Mouse (Mus musculus) heart, adult 11 months (tissue): ENCODE measurements around the gene Nudt1.

Experiments
- DNase-seq: peaks from one replicate; pipeline ENCODE4 v3.0.0; 2022

Gene Nudt1

DNA sequence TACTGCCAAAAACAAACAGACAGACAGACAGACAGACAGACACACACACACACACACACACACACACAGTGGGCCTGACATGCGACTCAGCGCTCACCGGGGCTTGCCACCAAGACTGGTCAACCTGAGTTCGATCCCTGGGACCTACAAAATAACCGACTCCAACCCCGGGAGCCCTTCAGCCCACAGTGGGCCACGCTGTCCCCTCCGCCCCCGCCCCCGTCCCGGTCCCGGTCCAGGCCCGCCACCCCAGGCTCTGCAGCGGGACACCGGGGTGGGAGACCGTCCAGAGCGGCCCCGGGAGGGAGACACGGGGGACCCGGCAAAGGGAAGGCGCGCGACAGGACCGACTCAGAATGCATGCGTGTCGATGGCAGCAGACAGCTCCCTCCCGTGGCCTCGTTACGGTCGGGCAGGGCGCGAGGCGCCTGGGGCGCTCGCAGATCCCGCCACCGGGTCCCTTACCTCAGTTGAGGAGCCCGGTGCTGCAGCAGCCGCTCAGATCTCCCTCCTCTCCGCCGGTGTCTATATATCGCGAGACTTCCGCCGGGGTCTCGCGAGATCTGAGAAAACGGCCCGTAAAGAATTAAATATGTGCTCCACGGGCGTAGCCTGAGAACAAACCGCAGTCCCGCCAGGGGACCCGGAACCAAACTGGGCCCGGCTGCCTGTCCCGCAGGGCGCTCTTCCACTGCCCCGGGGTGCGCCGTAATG lies at the start of gene Nudt1, which contains the start of gene Mad1l1:
Gene Nudt1, plus strand, starts transcription at position 615 of the 714 bp plus-strand sequence.
Gene Mad1l1, minus strand, starts transcription at position 511 of the 714 bp plus-strand sequence.
- DNase-seq = peak; percentile 99

DNA sequence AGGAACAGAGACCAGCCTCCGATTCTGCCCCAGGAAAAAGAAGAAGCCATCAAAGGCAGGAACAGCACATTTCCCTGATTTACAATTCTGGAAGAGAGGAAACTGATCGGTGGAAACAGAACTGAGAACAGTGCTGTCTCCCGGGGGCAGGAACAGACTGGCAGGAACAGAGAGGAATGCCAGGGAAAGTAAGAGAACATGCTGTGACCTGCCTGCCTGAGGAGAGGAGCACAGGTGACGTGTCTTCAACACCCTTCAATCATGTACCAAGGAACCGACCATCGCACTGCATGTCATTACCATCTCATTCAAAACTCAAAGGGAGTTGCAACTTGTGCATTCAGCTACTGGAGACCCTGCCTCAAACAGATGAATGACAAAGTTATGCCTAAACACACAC lies 44.7 kb upstream of the Nudt1 start:
- DNase-seq = no peak

DNA sequence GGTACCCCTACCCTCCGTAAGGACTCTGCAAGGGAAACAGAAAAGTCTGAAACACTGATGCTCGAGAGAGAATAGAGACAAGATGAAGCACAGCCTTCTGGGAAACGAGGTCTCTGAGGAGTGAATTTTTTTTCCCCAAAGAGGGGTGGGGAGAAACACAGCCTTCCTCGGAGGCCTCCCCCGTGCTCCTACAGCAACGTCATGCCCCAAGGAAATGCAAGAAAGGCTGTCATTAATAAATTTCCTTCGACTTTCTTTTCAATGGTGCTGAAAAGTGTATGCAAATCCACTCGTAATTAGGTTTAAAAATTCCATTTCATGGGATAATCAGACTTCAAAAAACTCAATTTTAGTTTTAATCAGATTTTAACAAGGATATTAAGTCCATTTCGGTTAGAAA lies 41.3 kb upstream of the Nudt1 start:
- DNase-seq = no peak

DNA sequence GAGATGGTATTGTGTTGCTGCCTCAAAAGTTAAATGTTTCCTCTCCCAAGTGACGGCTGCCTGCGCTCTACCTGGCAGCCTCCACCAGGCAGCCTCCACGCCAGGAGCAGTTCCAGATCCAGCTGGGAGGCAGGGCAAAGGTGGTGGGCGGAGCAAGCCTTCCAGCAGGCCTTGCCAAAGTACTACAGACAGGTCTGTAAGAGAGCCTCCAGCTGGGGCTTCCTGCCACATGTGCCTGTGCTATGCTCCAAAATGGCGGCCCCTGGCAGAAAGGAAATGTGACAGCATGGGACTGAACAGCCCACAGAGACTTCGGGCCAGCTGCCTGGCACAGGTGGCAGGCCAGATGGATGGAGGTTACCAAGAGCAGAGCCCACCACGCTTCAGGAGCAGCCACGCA lies 39.1 kb upstream of the Nudt1 start:
- no peak for DNase-seq

DNA sequence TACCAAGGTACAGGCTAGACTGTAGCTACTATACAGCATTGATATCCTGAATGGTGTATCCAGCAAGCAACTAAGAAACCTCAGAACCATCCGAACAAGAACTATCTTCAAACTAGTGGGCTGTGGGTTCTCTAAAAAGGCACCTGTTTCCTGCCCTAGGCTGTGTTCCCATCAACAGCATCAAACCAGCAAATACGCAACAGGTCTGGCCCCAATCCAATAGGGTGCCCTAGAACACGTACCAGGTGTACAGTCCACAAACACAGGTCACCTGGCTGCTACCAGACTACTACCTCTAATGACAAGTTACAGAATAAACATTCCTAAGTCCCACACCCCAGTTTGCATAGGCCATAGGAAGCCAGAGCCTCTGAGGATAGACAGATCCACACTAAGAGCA lies 38.6 kb upstream of the Nudt1 start:
- DNase-seq = no peak

DNA sequence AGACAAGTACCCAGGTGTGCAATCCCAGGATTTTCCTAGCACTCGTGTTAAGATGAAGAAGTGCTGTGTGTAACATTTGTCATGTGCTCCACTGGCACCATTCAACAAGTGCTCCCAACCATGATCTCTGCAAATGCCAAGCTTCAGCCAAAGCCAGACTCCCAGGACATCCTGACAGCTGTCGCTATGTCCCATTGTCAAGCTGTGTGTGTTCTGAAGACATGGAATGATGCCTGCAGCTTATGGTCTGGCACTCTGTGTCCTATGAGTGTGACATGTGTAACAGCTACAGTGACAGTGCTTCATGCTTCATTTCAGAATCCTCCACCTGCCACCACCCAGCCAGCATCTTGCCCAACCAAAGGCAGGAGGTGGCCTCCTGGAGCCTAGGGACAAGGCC lies 37.4 kb upstream of the Nudt1 start:
- no peak for DNase-seq

DNA sequence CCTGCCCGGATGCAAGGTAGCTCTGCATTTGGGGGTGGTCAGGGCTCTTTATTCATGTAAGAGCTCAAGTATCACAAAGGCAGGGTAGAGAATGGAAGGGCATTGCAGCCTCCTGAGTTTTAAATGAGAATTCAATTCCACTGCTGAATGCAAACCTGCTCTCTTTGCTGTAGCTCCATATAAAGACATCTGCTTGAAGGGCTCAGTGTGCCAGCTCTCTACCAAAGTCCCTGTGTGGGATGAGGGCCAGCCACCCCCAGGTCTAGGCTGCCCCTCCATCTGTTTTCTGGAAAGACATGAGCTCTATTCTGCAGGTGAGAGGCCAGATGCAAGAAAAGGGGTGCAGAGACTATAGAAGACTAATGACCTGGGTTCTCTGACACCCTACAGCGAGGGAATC lies 36.7 kb upstream of the Nudt1 start:
- DNase-seq = no peak

DNA sequence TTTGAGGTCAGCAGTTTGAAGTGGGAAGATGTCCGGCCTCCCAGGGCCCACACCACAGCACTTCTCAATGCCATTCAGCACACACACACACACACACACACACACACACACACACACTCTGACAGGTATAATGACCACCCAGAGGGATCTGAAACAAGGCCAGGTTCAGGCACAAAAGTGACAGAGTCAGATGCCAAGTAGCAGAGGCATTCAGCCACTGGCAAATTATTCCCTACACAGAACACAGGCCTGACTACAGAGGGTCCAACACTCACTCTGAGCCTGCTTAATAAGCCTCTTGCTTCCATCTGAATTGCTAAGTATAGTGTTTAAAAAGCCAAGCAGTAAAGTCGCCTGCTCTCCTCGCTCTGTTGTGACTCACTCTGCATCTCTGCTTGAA lies 33.2 kb upstream of the Nudt1 start:
- no peak for DNase-seq

DNA sequence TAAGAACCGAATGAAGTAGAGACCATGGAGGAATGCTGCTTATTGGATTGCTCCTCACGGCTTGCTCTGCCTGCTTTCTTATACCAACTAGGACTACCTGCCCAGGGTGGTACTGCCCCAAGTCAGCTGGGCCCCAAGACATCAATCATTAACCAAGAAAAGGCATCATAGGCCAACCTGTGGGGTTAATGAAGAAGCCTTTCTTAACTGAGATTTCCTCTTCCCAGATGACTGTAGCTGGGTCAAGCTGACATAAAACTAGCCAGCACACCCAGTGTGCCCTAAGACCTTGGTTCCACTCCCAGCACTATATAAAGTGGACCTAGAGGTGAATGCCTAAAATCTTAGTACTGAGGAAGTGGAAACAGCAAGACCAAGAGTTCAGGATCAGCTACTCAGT lies 32.3 kb upstream of the Nudt1 start:
- no peak for DNase-seq

DNA sequence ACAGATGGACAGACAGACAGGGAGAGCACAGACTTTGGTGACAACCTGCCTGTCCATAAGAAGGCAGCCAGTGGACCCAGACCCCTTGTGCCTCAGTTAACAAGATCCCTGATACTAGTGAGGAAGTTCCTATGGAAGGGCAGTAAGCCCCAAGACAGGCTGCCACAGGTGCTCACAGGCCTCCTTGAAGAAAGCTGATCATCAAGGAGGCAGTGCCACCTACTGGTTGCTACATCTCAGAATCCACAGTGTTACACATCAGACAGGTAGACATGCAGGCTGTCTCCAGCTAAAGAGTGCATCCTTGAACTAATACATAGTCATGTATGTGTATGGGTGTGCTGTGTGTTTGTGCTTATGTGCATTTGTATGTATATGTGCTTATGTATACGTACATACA lies 29.3 kb upstream of the Nudt1 start:
- no peak for DNase-seq

DNA sequence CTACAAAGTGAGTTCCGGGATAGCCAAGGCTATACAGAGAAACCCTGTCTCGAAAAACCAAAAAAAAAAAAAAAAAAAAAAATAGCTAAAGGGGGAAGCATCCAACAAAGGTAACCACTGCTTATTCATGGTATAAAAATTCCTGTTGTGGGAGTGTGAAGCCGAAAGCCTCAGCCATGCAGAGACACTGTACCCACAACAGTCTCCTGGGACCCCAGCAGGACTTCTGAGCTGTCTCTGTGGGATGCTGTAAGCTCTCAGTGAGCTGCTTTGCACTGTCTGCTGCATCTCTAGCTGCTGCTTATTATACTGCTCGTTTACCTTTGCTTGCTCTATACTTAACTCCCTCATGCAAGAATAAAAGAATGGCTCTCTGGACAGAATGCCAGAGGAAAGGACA lies 23.2 kb upstream of the Nudt1 start:
- no peak for DNase-seq

DNA sequence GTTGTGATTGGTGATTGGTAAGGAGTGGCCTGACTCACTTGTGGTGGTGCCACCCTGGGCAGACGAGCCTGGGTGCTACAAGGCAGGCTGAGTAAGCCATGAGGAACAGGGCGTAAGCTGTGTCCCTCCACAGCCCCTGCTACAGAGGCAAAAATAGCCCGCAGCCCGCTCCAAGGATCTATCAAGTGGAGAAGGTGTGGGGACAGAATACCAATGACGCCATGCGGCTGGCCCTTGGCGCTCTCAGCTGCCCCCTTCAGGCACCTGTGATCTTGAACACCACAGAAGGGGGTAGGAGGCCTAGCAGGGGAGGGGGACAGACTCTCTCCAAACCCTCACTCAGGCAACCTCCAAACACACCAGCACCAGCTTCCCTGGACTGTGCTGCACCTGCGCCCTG lies 15.4 kb upstream of the Nudt1 start:
- DNase-seq = peak; percentile 94

DNA sequence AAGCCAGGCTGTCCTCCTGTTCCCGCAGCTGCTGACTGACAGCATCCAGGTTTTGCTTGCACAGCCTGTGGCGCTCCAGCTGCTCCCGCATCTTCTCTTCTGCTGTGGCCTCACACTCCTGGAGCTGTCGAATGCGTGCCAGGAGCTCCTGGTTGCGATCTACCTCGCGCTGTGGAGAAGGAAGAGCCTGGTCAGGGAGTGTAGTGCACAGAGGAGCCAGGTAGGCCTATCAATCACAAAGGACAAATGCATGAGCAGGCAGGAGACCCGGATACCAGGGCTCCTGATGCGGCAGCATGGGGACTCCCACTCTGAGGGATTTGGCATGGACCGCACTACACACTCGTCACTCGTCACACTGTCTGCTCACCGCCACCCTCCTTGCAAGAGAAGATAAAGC lies 13.9 kb upstream of the Nudt1 start:
- peak; percentile 92 for DNase-seq

DNA sequence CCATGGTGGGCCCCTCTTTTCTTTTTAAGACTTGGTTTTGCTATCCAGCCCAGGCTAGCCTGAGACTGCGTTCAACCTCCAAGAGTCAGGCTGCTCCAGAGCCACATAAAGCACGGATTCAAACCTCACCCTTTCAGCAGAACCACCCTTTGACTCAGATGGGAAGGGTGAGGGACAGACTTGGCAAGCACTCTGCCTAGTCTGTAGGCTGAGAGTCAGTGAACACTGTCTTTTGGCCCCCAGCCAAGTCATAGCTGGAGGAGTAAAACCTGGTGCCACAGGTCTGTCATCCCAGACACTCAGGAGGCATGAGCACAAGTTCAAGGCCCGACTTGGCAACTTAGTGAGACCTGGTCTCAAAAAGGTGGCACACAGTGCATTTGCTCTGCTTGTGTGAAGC lies 4.7 kb upstream of the Nudt1 start:
- DNase-seq = no peak

DNA sequence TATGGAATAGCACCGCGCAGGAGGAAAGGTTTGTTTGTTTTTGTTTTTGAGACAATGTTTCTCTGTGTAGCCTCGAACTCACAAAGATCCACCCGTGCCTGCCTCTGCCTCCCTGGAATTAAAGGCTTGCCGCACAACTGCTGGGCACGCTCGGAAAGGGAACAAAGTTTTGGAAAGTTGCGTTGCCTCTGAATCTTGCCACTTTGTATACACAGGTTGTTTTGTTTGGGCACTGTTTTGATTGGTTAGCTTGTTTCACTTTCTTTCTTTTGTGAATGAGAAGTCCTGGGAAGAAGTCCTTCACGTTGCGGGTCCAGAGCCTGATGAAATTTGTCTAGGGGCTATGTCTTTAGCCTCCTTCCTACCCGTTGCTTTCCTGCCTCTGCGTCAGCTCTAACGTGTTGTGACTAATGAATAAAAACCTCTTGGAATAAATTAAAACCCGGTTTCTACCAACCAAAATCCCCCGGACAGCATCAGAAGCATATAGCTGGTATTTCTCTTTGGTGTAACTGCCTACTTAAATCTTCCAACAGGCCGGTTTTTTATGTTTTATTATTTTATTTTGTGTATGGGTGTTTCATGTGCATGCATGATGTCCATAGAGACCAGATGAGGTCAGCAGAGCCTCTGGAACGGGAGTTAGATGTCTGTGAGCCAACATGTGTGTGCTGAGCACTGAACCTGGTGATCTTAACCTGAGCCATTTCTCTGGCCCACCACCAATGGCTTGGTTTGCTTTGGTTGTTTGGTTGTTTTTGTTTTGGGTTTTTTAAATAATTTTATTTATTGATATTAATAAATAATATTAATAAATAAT lies 510 bp downstream of the Nudt1 start:
- DNase-seq = no peak

DNA sequence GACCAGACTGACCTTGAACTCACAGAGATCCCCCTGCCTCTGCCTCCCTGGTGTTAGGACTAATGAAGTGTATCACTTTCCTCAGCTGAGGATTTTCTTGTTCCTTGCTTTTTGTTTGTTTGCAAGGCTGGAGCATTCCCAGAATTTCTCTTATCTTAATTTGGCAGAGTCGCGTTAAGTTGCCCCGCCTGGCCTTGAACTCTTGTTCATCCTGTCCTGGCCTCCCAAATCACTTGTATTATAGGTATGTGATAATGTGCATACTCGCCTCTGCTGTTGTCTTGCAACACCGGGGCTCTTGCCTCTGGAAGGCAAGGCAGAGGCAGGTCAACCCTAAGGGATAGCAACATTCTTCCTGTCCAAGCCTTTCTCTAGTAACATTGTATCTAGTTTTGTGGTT lies 2.6 kb downstream of the Nudt1 start:
- DNase-seq = no peak

DNA sequence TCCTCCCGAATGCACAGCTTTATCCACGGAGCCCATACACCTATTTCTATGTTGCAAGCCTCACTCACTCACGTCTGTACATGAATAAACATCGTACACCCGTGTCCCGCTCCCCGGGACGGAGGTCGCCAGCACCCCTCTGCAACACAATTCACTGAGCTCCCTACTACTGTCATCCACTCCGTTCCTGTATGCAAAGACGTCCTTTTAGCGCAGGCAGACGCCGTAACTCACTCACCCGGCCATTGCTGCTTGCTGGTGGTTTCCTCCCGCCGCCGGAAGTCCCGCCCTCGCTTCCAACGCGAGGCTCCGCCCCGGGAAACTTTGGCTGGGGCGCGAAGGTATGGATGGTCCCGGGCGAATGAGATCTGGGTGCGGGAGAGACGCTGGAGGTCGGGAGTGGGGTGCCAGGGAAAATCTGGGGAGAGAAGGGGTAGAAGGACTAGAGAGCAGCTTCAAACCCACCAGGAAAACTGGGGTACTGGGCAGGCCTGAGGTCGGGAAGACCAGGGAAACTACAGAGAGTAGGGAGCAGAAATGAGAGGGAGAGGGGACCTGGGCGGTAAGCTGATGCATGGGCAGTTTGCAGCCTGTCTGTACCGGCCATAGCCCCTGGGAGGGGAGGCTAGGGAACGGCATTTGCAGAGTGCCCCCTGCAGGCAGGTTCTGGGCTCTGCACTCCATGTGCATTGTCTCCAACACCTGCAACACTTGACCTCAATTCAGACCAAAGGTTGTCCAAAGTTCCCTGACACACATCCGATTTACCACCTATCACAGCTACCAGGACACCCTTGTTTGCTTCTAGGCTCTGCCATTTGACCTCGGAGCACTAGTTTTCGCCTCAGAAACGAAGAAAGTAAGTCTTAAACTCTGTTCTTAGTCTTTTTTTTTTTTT lies 10.4 kb downstream of the Nudt1 start, which contains the start of gene Mrm2:
Gene Mrm2, minus strand, starts transcription at position 284 of the 898 bp plus-strand sequence.
- peak; percentile 98 for DNase-seq

DNA sequence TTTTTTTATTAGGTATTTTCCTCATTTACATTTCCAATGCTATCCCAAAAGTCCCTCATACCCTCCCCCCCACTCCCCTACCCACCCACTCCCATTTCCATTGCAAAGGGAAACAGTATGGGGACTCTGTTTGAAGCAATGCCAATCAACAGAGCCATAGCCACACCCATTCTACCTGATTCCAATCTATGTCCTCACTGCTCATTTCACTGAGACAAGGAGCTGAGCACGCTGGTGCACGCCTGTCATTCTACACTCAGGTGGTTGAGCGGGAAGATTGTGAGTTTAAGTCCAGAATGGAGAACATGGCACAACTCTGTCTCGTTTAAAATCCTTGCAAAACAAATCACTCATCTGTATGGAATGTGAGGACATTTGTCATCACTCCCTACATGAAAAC lies 11.1 kb downstream of the Nudt1 start:
- DNase-seq = no peak

DNA sequence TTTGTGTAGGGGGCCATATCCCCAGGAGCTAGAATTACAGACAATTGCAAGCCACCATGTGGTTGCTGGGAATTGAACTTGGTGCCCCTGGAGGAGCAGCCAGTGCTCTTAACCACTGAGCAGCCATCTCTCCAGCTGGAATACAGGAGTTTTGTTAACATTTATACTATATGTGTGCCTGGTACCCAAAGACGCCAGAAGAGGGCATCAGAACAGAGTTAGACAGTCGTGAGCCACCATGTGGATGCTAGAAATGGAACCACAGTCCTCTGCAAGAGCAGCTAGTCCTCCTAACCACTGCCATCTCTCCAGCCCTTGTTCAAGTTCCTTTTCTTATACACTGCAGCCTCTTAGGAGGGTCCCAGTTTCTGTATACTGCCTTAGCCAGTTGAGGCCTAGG lies 12.2 kb downstream of the Nudt1 start:
- DNase-seq = no peak

DNA sequence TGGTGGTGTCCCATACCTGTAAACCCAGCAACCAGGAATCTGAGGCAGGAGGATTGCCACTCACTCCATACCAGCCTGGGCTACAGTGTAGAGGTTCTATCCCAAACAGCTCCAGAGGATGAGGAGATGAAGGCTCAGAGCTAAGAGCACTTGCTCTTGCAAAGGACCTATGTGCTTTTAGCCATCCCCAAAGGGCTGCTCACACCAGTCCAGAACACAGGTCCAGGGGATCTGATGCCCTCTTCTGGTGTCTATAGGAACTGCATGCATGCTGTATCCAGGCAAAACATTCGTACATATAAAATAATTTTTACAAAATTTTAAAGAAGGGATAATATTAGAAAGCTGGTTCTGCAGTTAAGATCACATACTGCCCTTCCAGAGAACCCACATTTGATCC lies 15.2 kb downstream of the Nudt1 start:
- no peak for DNase-seq

DNA sequence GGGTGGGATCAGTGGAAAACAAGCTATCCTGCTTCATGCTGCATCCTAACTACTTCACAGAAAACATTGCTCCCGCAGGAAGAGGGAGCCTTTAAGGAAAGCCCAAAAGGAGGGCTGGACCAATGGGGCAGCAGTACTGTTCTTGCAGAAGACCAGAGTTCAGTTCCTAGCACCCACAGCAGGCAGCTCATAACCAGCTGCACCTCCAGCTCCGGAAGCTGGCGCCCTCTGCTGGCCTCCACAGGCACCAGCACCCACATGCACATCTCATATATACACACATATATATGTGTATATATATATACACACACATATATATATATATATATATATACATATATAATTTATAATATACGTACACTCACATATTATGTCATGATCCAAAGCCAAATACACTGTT lies 17.3 kb downstream of the Nudt1 start:
- DNase-seq = no peak

DNA sequence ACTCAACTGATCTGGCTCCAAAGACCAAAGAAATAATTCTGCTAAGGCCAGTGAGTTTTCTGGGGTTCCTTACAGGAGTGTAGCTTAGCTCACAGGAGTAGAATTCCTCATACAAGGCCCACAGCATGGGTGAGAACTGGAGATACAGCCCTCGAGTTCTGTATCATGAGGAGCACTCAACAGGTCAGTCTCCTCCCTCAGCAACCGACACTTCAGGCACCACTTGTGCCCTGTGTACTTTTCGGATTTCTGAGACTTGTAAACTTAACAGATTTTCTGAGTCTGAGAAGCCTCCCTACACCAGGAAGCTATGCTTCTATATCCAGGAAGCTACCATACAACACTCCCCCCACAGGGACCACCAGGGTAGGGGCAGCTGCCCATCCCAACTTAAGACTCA lies 18.4 kb downstream of the Nudt1 start:
- DNase-seq = no peak

DNA sequence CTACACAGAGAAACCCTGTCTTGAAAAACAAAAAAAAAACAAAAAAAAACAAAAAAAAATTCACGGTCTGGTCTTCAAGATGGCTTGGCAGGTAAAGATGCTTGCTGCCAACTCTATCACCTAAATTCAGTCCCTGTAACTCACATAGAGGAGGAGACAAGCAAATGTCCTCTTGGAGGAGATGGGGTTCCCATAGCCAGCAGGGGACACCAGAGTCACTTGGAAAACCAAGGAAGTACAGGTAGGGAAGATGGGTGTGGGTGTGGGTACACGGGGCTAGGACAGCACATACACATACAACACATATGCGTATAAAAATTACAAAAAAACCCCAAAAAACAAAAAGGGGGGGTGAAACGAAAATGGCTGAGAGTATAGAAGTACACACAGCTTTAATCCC lies 21.4 kb downstream of the Nudt1 start:
- DNase-seq = no peak
